Mouse (Mus musculus): ENCODE data around the gene Nhsl2.

The Nhsl2 gene

GRCm38 (mm10) chrX:101986657-101987367 is 137.6 kb downstream of the Nhsl2 start:
- DNase-seq = no peak

GRCm38 (mm10) chrX:101993841-101994571 is 144.8 kb downstream of the Nhsl2 start:
- peak; percentile 27 to 55 for DNase-seq

DNA sequence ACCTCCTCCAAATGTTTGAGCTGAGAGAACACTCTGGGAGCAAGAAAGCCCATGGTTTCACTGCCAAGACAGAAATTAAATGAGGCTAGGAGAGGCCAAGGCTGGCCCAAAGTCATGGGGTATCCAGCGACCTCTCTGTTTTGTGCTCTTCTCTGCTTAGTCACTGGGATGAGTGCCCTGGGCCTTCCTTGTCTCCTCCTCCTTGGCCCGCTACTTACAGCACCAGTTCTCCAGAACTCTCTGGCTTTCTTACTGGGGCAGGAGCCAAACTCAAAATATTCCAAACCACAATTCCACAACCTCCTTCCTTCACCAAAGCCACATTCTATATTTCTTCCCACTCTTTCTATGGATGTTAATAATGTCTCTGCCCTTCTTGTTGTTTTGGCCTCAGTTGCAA is 147.5 kb downstream of the Nhsl2 start:
- no peak for DNase-seq

- peak; percentile 15 to 40 for DNase-seq
Measured at GRCm38 (mm10) chrX:102003632-102004315, 154.6 kb downstream of the Nhsl2 start.

GRCm38 (mm10) chrX:102004370-102004769 is 155.2 kb downstream of the Nhsl2 start:
- DNase-seq = peak in 1 of 2 experiments; percentile 4

DNA sequence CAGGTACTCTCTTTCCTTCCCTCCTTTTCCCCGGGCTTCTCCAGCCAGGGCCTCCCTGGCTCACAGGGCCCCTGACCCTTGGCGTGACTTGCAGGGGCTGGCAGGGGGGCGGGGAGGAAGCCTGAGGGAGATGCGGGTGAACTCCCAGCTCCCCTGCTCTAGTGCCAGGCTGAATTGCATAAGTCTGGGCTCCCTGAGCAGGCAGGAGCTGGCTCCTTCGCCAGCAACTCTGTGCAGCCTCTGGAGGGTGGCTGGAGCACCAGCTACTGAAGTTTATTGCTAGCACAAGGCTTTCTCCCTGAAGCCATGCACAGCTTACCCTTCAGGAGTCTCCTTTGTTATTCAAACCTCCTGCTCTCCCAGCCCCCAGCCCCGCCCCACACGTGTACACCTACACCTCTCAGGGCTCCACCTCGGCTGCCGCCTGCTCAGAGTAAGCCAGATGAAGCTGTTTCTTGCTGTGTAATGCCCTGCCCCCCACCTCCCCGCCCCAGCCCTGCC is 156.0 kb downstream of the Nhsl2 start:
- peak; percentile 51 to 69 for DNase-seq

DNA sequence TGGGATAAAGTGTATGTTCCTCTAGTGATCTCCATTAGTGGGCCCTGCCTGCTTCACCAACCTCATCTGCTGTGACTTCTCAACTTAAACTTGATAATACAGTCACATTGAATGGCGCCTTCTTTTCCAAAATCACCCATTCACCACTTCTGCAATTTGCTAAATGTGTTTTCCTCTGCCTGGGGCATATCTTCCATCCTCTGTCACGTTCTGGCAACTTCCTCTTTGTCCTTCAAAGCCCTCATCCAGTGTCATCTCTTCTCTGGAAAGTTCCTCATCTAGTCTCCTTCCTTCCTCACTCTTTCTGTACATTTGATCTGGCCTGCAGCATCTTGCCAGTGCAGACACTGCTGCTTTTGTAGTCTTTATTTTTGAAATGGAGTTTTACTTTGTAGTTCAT is 158.8 kb downstream of the Nhsl2 start:
- no peak for DNase-seq

DNA sequence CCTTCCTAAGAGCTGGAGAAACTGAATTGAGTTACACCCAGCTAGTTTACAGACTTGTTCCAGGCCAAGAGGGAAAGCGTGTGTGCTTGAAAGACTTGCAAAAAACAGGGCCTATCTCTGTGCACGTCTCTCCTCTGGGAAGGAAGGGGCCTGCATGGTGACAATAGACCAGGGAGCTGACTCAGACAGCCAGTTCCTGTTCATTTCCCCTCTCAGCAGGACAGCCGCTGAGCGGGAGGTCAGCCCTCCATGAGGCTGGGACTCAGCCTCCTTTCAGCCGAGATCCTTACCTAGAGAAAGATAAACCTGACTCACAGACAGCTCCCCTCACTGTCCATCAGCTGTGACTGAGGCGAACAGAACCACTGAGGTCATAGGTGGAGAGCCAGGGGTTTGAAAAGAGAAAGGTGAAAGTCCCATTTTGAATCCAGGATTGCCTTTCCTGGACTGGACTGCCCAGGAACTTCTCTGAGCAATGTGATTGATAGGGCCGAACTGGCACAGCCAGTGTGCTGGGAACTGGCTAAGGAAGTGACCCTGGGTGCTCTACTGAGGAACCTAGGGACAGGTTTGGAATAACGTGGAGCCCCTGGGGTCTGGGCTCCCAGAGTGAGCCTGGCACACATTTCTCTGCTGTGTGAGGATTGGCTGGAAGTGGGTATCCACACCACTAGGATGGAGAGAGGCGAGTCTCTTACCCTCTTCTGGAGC is 168.2 kb downstream of the Nhsl2 start:
- DNase-seq = no peak

DNA sequence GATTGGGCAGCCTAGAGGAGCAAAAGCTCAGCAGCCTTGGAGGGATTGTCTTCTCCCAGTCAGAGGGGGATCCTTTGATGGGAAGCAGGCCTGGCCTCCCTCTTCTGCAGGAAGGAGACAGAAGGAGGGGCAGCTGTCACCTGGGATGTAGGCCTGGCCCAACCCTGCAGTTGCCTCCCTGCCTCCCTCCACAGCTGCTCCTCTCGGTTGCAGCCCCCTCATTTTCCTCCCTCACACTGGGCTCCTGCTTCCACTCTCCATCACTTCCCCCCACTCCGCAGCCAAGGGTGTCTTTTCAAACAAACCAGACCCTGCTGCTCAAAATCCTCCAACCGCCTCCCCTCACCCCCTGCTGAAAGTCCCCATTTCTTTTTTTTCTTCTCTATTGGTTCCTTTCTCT is 169.7 kb downstream of the Nhsl2 start:
- DNase-seq = peak; percentile 14 to 26

GRCm38 (mm10) chrX:102019471-102020240 is 170.5 kb downstream of the Nhsl2 start:
- no peak for DNase-seq

DNA sequence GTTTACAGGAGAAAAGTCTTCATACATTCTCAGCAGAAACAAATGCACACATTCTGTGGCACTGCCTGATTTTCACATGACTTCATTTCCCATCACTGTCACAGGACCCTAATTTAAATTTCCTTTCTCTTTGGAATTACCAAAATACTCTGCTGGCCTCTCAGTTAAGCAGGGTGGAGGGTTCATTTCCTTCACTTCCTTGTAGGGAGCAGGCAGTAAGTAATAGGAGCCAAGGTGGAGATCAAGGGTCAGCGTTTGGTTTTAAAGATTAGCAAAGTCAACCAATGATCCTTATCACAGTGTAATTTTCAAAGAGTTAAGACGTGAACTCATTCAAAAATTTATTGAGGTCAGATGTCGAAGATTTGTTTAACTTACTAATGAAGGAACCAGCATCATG is 175.8 kb downstream of the Nhsl2 start:
- no peak for DNase-seq

DNA sequence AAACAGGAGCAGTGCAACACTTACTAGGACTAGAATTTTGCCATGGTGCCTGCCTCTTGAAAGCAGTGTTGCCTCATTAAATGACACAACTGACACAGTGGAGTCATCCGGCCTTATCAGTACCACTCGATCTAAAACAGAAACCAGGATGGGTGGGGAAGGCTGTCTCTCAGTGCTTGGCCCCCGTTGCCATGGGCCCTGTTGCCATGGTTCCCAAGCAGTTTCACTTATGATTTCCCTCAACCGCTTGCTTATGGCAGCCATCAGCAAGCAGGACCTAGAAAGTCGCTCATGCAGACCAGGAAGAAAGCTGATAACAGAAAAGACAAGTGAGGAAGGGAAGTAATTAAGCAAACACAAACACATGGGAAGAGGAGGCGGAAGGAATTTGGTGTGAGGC is 182.7 kb downstream of the Nhsl2 start:
- peak; percentile 25 to 34 for DNase-seq

DNA sequence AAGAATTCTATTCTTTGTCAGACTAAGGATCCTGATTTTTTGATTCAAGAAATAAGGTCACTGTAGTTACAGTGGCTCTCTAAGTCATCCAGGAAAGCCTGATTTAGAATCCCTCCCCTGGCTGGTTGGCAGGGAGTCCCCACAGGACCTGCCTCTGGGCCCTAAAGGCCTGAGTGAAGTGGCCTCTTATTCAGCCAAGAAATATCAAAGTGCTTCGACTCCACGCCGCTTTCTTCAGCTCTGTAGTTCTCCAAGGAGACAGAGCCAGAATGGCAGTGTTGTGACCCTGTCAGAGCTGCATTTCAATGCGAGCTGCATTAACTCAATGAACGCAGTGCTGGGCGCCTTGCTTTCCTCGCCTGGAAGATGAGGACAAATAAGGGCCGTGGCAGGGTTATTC is 183.2 kb downstream of the Nhsl2 start:
- DNase-seq = no peak

DNA sequence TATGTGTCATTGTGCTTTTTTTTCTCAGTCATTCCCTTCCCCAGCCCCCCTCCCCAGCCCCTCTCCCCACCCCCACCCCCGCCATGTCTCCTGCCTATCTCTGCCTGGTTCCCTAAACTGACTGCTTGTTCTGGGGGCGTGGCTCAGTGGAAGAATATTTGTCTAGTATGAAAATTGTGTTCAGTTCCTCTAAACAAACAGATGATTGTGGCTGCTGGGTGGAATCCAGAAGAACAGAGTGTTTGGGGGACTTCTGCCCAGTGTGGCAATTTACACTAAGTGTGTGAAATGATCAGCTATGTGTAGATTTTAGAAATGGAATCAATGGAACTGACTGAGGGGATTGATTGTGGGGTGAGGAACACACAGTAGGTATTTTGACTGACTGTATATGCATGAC is 184.4 kb downstream of the Nhsl2 start:
- no peak for DNase-seq

GRCm38 (mm10) chrX:102035671-102036070 is 186.5 kb downstream of the Nhsl2 start:
- no peak for DNase-seq

- DNase-seq = no peak
Measured at GRCm38 (mm10) chrX:102036866-102037361, 187.7 kb downstream of the Nhsl2 start.

GRCm38 (mm10) chrX:102037506-102037905 is 188.3 kb downstream of the Nhsl2 start:
- DNase-seq = peak; percentile 49 to 52

DNA sequence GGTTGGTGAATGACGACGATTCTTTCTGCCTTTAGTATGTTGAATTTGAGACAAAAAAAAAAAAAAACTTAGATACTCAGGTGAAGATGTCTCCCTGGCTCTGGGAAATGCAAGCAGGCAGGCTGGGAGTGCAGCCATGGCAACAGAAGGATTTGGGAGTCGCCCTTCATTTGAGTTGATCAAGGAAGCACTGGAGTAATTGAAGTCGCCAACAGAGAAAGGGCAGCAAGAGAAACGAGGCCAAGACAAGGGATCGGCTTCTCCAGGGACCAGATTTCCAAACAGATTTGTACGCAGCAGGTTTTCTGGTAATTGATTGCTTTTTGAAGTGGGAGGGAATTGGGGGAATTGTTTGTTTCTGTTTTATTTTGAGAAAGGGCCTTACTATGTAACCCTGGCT is 192.4 kb downstream of the Nhsl2 start:
- no peak for DNase-seq

- DNase-seq = no peak
Measured at GRCm38 (mm10) chrX:102042386-102042785, 193.2 kb downstream of the Nhsl2 start.

- DNase-seq = no peak
Measured at GRCm38 (mm10) chrX:102050552-102050951, 201.4 kb downstream of the Nhsl2 start.

DNA sequence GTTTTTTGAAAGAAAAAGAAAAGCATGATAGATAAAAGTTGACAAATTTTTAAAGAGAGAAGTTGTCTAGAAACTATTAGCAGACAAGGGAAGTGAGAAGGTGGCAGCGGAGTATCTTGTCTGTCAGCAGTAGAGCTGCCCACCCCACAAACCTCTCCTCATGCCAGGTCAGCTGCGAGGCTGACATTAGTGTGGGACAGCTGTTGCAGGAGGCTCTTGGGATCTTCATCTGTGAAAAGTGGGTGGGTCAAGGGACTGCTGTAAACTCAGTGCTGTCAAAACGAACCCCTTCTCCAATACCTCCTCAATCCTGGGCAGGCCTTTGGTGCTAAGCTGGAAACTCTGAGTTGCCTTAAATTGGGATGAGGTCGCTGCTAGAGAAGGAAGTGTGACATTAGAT is 202.0 kb downstream of the Nhsl2 start:
- no peak for DNase-seq

GRCm38 (mm10) chrX:102053371-102053770 is 204.2 kb downstream of the Nhsl2 start:
- DNase-seq = no peak

Measured in kidney, postnatal 4 days (tissue).